Mouse (Mus musculus): Measurements from ENCODE around the gene Pilra. TPM values are rescaled to one million over a fixed set of nuclear protein-coding genes. Genes with fewer than 3 reads are reported as not detected.

The Pilra gene
- polyA plus RNA-seq, 1 experiment from 2014 or later = 0.22 TPM

DNA sequence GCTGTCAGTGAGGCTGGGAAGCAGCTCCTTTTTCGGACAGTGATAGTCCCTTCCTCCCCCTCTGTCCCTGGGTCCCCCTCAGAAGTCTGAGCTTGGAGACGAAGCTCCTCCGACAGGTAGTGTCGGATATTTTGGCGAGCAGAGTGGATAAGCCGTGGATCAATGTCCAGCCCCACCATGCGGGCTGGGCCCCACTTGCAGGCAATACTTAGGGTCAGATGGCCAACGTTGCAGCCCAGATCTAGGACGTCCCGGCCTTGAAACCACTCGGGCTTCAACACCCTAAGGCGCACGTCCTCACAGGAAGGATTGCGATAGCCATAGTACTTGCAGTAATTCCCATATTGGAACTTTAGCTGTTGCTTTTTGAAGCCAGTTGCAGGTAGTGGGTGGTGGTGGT, 51.5 kb downstream of the Pilra start:
- no peak for ATAC-seq (ENCODE audit: low FRiP score)
- Histone ChIP-seq H3K4me3 (replicated peaks) (peak overlapping the region; percentile 95), H3K27ac (0 out of 2 replicates have a peak overlapping the region, but pooled peaks have one; percentile 98), H3K9me3 (no peaks in the 10 kb centered on the region), H3K36me3 (replicated peaks) (peaks cover 50% of the 10 kb centered on the region), H3K4me1 (peaks cover 56% of the 10 kb centered on the region), H3K4me2 (peak overlapping the region; percentile 92), H3K9ac (peak overlapping the region; percentile 98), H3K27me3 (peaks cover 7% of the 10 kb centered on the region; the same call in 1 of the 2 replicates)
- 89% methylated on average over 14 of the region's 14 CpGs for WGBS

DNA sequence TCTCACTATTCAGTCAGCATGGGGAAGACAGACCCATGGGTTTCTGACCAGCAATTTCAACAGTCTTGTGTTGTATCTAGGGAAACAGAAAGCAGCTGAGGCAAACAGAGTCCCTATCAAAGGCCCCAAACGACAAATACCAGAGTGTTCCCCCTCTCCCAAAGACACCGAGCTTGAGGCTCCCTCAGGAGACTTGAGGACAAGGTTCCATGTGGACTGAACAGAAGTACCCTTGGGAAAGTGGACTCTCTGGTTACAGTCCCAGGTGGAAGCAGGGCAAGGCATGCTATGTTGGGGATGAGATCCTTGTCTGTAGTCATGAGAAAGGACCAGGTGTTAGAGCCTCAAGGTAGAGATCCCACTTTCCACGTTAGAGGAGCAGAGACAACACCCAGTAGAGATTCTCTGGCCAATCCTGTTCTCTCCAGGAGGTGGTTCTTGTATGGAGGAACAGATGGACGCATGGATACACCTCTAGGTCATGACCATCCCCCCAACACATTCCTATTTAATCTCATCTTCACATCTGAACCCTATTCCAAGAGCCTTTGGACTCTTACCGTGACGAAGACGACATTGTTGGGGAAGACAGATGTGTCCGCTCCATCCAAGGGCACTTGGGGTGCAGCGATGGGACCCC, 52.1 kb downstream of the Pilra start:
- H3K36me3 ChIP-seq (replicated peaks) = peaks cover 50% of the 10 kb centered on the region
- H3K27me3 ChIP-seq = peaks cover 7% of the 10 kb centered on the region; the same call in 1 of the 2 replicates
- WGBS = 78% methylated on average over 9 of the region's 9 CpGs
- peak overlapping the region; percentile 98 for H3K9ac ChIP-seq
- peaks cover 59% of the 10 kb centered on the region for H3K4me1 ChIP-seq
- no peaks in the 10 kb centered on the region for H3K9me3 ChIP-seq
- peak overlapping the region; percentile 92 for H3K4me2 ChIP-seq
- H3K27ac ChIP-seq = 0 out of 2 replicates have a peak overlapping the region, but pooled peaks have one; percentile 8
- no peak for ATAC-seq (ENCODE audit: low FRiP score)
- peak overlapping the region; percentile 95 for H3K4me3 ChIP-seq (replicated peaks)

DNA sequence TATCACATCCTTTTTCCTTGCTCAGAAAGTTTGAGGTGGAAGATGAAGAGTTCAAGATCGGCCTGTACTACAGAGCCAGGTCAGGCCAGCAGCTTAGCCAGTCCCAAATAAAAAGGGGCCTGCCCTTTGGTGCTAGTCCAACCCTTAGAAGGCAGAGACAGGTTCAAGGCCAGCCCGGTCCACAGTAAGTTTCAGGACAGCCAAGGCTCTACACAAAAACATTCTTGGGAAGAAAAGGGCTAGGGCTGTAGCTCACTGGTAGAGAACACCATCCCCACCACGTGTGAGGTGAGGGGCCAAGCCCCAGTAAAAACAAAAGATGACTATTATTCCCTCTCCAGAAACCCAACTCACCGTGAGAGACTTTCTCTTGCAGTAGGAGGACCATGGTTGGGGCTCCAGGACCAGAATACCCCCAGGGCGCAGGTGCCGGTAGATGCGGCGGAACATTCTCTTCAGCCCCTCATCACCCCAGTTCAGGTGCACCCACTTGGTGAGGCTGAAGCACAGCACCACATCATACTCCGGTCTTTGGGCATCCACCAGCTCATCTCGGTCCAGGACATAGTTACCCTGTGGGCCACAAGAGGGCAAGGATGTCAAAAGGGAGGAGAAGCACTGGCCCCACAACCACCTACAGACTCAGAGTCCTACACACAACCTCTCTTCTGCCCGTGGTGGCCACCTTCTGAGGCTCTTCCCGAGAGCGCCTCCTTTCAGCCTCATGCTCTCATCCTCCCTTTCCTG, 53.1 kb downstream of the Pilra start:
- H3K4me1 ChIP-seq = peaks cover 60% of the 10 kb centered on the region
- WGBS = 88% methylated on average over 13 of the region's 13 CpGs
- H3K36me3 ChIP-seq (replicated peaks) = peaks cover 50% of the 10 kb centered on the region

DNA sequence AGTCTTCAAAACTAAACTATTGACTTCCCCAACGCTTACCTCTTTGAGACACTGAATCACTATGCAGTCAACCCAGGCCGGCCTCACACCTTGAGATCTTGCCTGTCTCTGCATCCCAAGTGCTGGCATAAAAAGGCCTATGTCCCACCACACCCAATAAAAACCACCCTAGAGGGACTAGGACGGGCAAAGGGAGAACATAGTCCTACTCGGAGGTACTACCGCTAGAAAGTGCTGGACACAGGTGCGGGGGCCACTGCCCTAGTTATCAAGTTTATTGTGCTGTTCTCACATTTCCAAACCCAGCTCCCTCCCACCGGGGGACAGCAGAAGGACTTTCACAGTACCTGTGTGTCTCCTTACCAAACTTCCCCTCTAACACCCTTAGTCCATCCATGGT, 54.4 kb downstream of the Pilra start:
- no peak overlapping the region for H3K9ac ChIP-seq
- ATAC-seq (ENCODE audit: low FRiP score) = no peak
- no peak overlapping the region for H3K4me3 ChIP-seq (replicated peaks)
- H3K36me3 ChIP-seq (replicated peaks) = peaks cover 50% of the 10 kb centered on the region
- H3K4me1 ChIP-seq = peaks cover 59% of the 10 kb centered on the region
- H3K9me3 ChIP-seq = no peaks in the 10 kb centered on the region
- H3K27ac ChIP-seq = no peak overlapping the region
- no peak overlapping the region for H3K4me2 ChIP-seq
- no peaks in the 10 kb centered on the region for H3K27me3 ChIP-seq
- WGBS = 96% methylated on average over 7 of the region's 7 CpGs

More for the DNA sequence above, 53.1 kb downstream of the Pilra start:
- Histone ChIP-seq H3K27ac (no peak overlapping the region), H3K9me3 (no peaks in the 10 kb centered on the region), H3K4me3 (replicated peaks) (peak overlapping the region; percentile 95), H3K9ac (peak overlapping the region; percentile 98), H3K27me3 (peaks cover under 1% of the 10 kb centered on the region; the same call in 1 of the 2 replicates), H3K4me2 (peak overlapping the region; percentile 92)
- no peak for ATAC-seq (ENCODE audit: low FRiP score)

DNA sequence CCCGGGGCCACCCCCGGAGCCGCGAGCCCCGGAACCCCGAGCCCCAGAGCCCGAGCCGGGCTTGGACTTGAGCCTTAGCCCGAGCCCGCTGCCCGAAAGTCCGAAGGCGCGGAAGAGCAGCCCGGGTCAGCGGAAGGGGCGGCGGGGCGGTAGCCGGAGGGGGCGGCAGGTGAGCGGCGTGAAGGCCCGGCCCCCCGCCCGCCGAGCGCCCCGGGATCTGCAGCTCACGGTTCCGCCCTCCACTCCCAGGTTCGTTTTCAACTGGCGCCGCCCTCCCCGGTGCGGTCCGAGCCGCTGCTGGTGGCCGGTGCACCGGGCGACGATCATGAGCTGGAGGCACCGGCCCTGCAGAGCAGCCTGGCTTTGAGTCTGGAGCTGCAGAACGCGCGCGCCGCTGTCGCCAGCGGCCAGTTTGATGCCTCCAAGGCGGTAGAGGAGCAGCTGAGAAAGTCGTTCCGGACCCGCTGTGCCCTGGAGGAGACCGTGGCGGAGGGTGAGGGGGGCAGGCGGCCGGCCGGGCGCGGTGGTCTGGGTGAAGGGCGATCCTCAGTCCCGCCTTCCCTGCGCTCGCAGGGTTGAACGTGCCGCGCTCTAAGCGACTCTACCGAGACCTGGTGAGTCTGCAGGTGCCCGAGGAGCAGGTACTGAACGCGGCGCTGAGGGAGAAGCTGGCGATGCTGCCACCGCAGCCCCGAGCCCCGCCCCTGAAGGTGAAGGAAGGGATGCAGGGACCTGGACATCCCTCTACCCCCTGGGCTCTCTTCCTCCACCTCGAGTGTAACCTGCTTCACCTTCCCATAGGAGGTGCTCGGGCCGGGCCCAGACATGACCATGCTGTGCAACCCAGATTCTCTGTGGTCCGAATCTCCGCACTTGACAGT, 56.8 kb downstream of the Pilra start:
- Histone ChIP-seq H3K9ac (peak overlapping the region; percentile 96), H3K27ac (peak overlapping the region; percentile 93), H3K4me3 (replicated peaks) (peak overlapping the region; percentile 98), H3K9me3 (no peaks in the 10 kb centered on the region), H3K27me3 (no peaks in the 10 kb centered on the region), H3K36me3 (replicated peaks) (peaks cover 43% of the 10 kb centered on the region), H3K4me1 (peaks cover 48% of the 10 kb centered on the region), H3K4me2 (peak overlapping the region; percentile 98)
- ATAC-seq (ENCODE audit: low FRiP score) = peak; percentile 24
- under 1% methylated on average over 83 of the region's 83 CpGs for WGBS

DNA sequence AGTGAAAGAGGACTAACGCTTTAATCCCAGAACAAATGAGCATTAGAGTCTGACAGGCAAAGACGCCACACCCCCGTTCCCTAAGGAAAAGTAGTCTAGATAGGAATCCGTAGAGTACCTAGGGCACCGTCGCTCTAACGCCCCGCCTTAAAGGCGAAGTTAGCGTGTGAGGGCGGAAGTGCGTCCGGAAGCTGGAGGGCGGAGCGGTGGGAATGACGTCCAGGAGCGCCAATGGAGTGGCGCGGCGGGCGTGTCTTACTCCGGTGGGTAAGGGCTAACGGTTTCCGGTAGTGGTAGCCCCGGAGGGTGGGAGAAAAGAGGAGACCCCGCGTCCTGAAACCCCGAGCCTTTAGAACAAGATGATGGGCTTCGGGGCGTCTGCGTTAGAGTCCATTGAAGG, 57.4 kb downstream of the Pilra start, which contains the start of gene Ppp1r35:
Gene Ppp1r35, plus strand, starts transcription at position 215 of the 400 bp plus-strand sequence.
- Histone ChIP-seq H3K4me3 (replicated peaks) (peak within 1 kb of the TSS; percentile 98), H3K9me3 (no peaks in the 10 kb centered on the region), H3K36me3 (replicated peaks) (peaks cover 37% of the 10 kb centered on the region), H3K4me2 (peak within 1 kb of the TSS; percentile 98), H3K27me3 (no peaks in the 10 kb centered on the region), H3K4me1 (peaks cover 42% of the 10 kb centered on the region), H3K27ac (peak within 1 kb of the TSS; percentile 93), H3K9ac (peak within 1 kb of the TSS; percentile 96)
- WGBS = under 1% methylated on average over 31 of the region's 31 CpGs
- peak; percentile 97 for ATAC-seq (ENCODE audit: low FRiP score)

DNA sequence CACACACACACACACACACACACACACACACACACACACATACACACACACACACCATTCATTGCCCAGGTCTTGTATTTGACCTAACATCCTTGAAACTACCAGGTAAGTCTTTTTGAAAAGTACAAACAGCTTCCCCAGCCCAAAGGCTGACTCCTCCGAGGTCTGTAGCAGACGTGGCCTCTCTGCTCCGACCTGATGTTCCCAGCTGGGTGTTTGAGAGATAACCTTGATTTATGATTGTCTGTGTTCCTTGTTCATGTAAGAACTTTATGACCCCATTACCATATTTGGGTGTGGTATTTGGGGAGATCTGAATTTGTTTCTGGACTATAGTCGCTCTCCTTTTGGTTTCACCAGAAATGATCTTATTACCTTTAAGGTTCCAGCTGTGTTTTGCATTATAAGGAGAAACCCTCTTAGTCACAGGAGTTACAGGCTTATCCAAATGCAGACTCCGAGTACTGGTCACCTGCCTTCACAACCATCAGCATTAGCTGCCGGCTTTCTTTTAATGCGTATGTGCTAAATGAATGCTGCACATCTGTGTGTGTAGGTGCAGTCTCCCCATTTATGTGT, 58.7 kb downstream of the Pilra start:
- no peak overlapping the region for H3K27ac ChIP-seq
- H3K9me3 ChIP-seq = no peaks in the 10 kb centered on the region
- no peak for ATAC-seq (ENCODE audit: low FRiP score)
- no peak overlapping the region for H3K4me2 ChIP-seq
- WGBS = 82% methylated on average over 7 of the region's 7 CpGs
- H3K27me3 ChIP-seq = no peaks in the 10 kb centered on the region
- H3K36me3 ChIP-seq (replicated peaks) = peaks cover 24% of the 10 kb centered on the region
- no peak overlapping the region for H3K9ac ChIP-seq
- no peak overlapping the region for H3K4me3 ChIP-seq (replicated peaks)
- H3K4me1 ChIP-seq = peaks cover 29% of the 10 kb centered on the region

DNA sequence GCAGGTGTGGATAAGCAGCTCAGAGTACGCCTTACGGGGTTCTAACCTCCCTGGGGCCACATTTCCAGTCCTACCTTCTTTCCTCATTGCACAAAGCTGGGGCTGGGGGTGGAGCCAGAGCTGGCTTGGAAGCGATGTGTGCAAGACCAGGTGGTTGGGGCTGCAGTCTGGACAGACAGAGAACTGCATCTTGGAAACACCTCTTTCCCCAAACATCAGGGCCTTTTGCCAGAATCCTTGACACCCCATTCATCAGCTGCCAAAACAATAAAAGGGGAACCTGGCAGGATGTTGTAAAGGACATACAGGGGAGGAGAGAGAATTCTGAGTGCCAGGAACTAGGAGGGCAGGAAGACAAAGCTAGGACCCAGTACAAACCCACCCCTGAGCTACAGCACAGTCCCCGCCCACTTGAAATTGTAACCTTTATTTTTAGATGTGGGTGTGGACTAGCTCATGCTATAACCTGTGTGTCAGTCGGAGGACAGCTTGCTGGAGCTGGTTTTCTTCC, 59.6 kb downstream of the Pilra start:
- Histone ChIP-seq H3K4me3 (replicated peaks) (no peak overlapping the region), H3K9me3 (no peaks in the 10 kb centered on the region), H3K36me3 (replicated peaks) (peaks cover 15% of the 10 kb centered on the region), H3K27me3 (no peaks in the 10 kb centered on the region), H3K4me1 (peaks cover 25% of the 10 kb centered on the region), H3K27ac (no peak overlapping the region), H3K9ac (no peak overlapping the region), H3K4me2 (no peak overlapping the region)
- 57% methylated on average over 5 of the region's 5 CpGs for WGBS
- ATAC-seq (ENCODE audit: low FRiP score) = no peak

DNA sequence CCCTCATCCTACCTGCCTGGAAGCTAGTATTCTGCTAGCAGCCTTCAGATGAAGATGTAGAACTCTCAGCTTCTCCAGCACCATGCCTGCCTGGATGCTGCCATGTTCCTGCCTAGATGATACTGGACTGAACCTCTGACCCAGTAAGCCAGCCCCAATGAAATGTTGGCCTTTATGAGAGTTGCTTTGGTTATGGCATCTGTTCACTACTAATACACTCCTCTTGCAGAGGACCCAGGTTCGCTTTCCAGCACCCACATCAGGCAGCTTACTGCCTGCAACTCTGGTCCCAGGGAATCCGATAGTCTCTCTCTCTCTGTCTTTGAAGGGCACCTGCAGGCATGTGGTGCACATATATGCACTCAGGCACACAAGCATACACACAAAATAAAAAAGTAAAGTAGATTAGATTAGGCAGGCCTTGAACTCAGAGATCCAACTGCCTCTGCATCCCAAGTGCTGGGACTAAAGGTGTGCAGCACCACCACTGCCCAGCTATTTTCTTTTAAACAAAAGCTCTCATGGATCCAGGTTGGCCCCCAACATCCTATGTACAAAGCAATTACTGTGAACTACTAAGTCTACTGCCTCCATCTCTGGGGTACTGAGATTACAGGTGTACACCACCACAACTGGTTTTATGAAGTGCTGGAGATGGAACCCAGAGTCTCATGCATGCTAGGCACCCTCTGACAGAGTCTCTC, 60.3 kb downstream of the Pilra start:
- WGBS = 96% methylated on average over 2 of the region's 2 CpGs
- no peak for ATAC-seq (ENCODE audit: low FRiP score)
- Histone ChIP-seq H3K9ac (no peak overlapping the region), H3K27me3 (no peaks in the 10 kb centered on the region), H3K9me3 (no peaks in the 10 kb centered on the region), H3K4me1 (peaks cover 21% of the 10 kb centered on the region), H3K4me3 (replicated peaks) (no peak overlapping the region), H3K36me3 (replicated peaks) (peaks cover 8% of the 10 kb centered on the region), H3K27ac (no peak overlapping the region), H3K4me2 (no peak overlapping the region)

DNA sequence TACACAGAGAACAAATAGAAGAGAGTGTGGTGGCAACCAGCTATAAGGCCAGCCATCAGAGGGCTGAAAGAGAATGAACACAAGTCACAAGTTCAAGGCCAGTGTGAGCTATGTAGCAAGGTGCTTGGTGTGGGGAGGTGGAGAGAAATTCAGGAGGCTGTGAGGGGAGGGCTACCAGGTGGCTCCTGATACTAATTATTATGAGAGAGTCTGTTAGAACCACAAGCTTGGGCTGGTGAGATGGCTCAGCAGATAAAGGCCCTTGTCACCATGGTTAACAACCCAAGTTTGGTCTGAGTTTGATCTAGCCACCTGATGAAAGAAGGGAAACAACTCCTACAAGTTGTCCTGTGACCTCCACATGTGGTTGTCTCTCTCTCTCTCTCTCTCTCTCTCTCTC, 63.3 kb downstream of the Pilra start:
- no peak overlapping the region for H3K27ac ChIP-seq
- no peaks in the 10 kb centered on the region for H3K27me3 ChIP-seq
- H3K36me3 ChIP-seq (replicated peaks) = no peaks in the 10 kb centered on the region
- no peak overlapping the region for H3K9ac ChIP-seq
- H3K4me1 ChIP-seq = peaks cover 7% of the 10 kb centered on the region
- no peaks in the 10 kb centered on the region for H3K9me3 ChIP-seq
- H3K4me2 ChIP-seq = no peak overlapping the region
- H3K4me3 ChIP-seq (replicated peaks) = no peak overlapping the region
- no peak for ATAC-seq (ENCODE audit: low FRiP score)

All from forebrain, embryonic 12.5 days (tissue).